Mouse (Mus musculus): ENCODE measurements at regions not wholly inside any gene's neighbourhood (a gene's known extent, or its start where the extent isn't known, plus 50 kb on each side); places are given as distances from the start of the nearest gene placed in this dataset.

DNA sequence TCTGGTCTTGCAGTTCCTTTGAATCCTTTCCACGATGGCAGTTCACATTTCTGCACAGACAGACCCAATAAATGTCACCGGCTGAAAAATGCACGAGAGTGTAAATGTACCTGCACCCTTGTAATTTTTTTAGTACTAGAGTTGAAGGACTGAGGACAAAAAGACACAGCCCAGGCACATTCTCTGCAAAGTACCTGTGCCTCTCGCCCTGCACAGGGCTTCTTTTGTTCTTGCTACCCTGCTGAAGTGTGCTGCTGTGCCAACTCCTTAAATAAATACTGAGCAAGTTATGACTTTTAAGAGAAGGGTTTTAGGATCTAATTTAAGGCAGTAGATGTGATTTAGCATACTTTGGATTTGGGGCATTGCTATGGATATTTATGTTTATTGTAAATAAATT lies 118.5 kb upstream of the Mast4 start:
- TF ChIP-seq CTCF (IDR thresholded peaks at IDR 0.05; ENCODE audit: borderline replicate concordance, extremely low read depth, insufficient read depth, insufficient read length) (no peak), POLR2A (IDR thresholded peaks at IDR 0.05; ENCODE audit: borderline replicate concordance, extremely low read depth, insufficient read depth, insufficient read length, poor library complexity, severe bottlenecking) (no peak)
